Mouse (Mus musculus) neural tube, embryonic 14.5 days (tissue): ENCODE measurements around the gene Slco1c1. TPM values are rescaled to one million over a fixed set of nuclear protein-coding genes. Genes with fewer than 3 reads are reported as not detected.
"Not testable (repeated sequence)": the region's sequence is repeated elsewhere in the genome, so short reads cannot be mapped to it uniquely, and the experiment has no call there.

Experiments used
- ATAC-seq: fragments of 200-750 bp; cut with Nextera tagmentation; 2 replicates; pipeline ENCODE4 v1.8.0; 2017; ENCODE audit warnings: low read depth, mild to moderate bottlenecking, moderate TSS enrichment, moderate library complexity
- H3K27ac ChIP-seq: fragments of 300-500 bp; sonication (generic); 2 replicates; pipeline ENCODE4 v1.5.1; 2014; ENCODE audit warnings: low read depth, mild to moderate bottlenecking, control low read depth, low read length, moderate library complexity, mixed read lengths
- H3K27me3 ChIP-seq: fragments of 300-500 bp; sonication (generic); 2 replicates; pipeline ENCODE4 v1.6.1; 2014; ENCODE audit warnings: low read length; ENCODE audit not compliant: control insufficient read depth, insufficient read depth
- H3K36me3 ChIP-seq: fragments of 300-500 bp; sonication (generic); 2 replicates; pipeline ENCODE4 v1.6.1; 2014; ENCODE audit warnings: low read length, mixed read lengths; ENCODE audit not compliant: control insufficient read depth, insufficient read depth
- H3K4me1 ChIP-seq: fragments of 300-500 bp; sonication (generic); 2 replicates; pipeline ENCODE4 v1.6.1; 2014; ENCODE audit warnings: low read length; ENCODE audit not compliant: control insufficient read depth, insufficient read depth
- H3K4me2 ChIP-seq: fragments of 300-500 bp; sonication (generic); 2 replicates; pipeline ENCODE4 v1.6.1; 2014; ENCODE audit warnings: mild to moderate bottlenecking, low read depth, low read length, control low read depth
- H3K4me3 ChIP-seq: fragments of 300-500 bp; sonication (generic); 2 replicates; pipeline ENCODE4 v1.5.1; 2014; ENCODE audit warnings: low read depth, low read length, control low read depth, mixed read lengths
- H3K9ac ChIP-seq: fragments of 300-500 bp; sonication (generic); replicated peaks from 2 replicates; pipeline ENCODE4 v1.6.1; 2014; ENCODE audit warnings: low read depth, mild to moderate bottlenecking, control low read depth, low read length, mixed read lengths
- H3K9me3 ChIP-seq: fragments of 300-500 bp; sonication (generic); 2 replicates; pipeline ENCODE4 v1.6.1; 2016; ENCODE audit warnings: low read length; ENCODE audit not compliant: control insufficient read depth
- WGBS: fragments of 180-500 bp; shearing (Covaris S2); extraction: QIAGEN DNeasy Blood & Tissue Kit; methylation state at CpG from one replicate; pipeline ENCODE4 v1.1.7; 2014; 5-methylcytosine and 5-hydroxymethylcytosine counted together
- polyA plus RNA-seq: library from polyadenylated mRNA; unstranded; fragments of >200 nt; fragmentation: Nextera tagmentation; extraction: Ambion mirVana; gene quantifications from 2 replicates; pipeline ENCODE4 v1.2.1, GENCODE M21; 2014

Slco1c1 gene
- polyA plus RNA-seq, 1 experiment from 2014 or later: 10.4 TPM

DNA sequence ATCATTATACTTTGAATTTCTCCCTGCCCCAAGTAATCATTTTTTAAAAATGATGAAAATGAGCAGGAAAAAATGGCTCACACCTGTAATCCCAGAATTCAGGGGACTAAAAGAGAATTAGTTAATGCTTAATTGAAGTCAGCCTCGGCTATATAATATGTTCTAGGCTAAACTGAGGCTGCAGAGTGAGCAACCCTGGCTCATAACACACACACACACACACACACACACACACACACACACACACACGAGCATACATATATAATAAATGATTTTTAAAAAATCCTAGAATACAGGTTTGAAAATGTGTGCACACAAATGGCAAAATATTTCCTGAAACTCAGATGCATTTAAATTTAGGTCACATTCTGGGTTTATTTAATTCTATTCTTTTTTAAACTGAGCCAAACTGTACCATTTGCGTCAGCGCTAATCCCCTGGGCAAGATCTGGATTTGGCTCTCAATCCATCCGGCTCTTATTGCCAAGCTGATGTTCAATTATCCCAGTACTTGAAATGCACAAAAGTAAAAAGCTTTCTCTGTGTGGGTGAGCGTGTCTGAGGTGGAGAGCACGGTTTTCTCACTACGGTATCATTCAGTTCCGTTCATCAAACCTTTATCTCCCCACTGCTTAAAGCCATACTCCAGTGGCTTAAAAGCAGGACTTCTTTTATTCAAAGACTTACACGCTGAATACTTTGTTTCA, 43.8 kb downstream of the Slco1c1 start:
- peak; percentile 68 for ATAC-seq
- Histone ChIP-seq H3K9ac (no peak overlapping the region), H3K36me3 (no peaks in the 10 kb centered on the region), H3K9me3 (no peaks in the 10 kb centered on the region), H3K27ac (no peak overlapping the region), H3K4me1 (no peaks in the 10 kb centered on the region), H3K4me2 (peak overlapping the region; percentile 6; the same call in 1 of the 2 replicates), H3K27me3 (no peaks in the 10 kb centered on the region), H3K4me3 (no peak overlapping the region)
- 43% methylated on average over 10 of the region's 10 CpGs for WGBS

- peak; percentile 71; the same call in 1 of the 2 replicates for ATAC-seq
- peak overlapping the region; percentile 6; the same call in 1 of the 2 replicates for H3K4me2 ChIP-seq
- H3K27ac ChIP-seq: no peak overlapping the region
Observed at GRCm38 (mm10) chr6:141568559-141568946, 44.4 kb downstream of the Slco1c1 start.

DNA sequence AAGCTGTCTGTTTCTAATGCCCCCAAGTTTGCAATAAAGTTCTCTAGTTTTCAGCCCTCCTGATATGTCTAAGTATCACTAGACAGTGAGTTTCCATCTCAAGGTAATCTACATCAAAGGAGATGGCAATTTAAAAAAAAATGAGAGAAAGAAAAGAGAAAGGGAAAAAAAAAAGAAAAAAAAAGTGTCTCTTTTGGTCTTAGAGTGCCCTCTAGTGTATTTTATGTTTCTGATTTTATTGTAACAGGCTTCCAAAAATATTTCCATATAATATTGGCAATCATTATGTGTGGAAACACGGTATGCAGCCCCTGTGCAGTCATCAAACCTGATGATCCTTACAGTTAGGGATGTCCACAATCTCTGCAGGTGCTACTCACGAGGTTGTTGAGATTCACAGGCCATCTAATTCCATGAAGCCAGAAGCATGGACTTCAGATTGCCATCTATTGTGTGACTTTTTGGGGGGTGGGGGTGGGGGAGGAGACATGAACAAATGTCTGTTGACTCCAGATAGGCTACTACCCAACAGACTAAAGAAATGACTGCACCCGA, 52.6 kb downstream of the Slco1c1 start:
- no peaks in the 10 kb centered on the region for H3K36me3 ChIP-seq
- H3K9me3 ChIP-seq: no peaks in the 10 kb centered on the region
- no peaks in the 10 kb centered on the region for H3K4me1 ChIP-seq
- ATAC-seq: no peak
- H3K4me3 ChIP-seq: no peak overlapping the region
- WGBS: 61% methylated on average over 3 of the region's 3 CpGs
- no peak overlapping the region for H3K9ac ChIP-seq
- H3K27ac ChIP-seq: no peak overlapping the region
- no peaks in the 10 kb centered on the region for H3K27me3 ChIP-seq
- H3K4me2 ChIP-seq: no peak overlapping the region

More at GRCm38 (mm10) chr6:141568559-141568946, 44.4 kb downstream of the Slco1c1 start:
- H3K9me3 ChIP-seq: no peaks in the 10 kb centered on the region
- no peaks in the 10 kb centered on the region for H3K27me3 ChIP-seq
- H3K4me3 ChIP-seq: no peak overlapping the region
- H3K9ac ChIP-seq: no peak overlapping the region
- H3K36me3 ChIP-seq: no peaks in the 10 kb centered on the region
- H3K4me1 ChIP-seq: no peaks in the 10 kb centered on the region
- WGBS: 37% methylated on average over 3 of the region's 3 CpGs

DNA sequence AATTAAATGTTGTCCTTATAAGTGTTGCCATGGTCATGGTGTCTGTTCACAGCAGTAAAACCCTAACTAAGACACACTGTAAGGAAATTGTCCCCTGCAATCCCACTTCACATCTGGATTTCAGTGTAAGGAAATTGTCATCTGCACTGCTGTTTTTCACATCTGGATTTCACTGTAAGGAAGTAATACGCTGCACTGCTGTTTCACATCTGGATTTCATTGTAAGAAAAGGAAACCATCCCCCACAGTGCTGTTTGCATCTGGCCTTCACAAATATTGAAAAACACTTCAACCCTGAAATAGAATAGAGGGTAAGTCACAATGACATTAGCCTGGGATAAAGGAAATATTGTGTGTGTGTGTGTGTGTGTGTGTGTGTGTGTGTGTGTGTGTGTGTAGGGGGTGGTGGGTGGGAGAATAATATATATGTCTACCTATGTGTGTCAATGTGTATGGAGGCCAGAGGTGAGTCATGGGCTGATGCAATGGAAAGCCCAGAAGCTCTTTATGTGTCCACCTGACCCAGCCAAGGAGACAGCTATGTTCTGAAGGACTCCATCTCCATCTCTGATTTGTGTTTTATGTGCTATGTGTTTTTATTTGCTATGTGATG, 60.7 kb downstream of the Slco1c1 start:
- H3K9me3 ChIP-seq: no peaks in the 10 kb centered on the region
- H3K36me3 ChIP-seq: no peaks in the 10 kb centered on the region
- H3K9ac ChIP-seq: no peak overlapping the region
- ATAC-seq: no peak
- no peaks in the 10 kb centered on the region for H3K27me3 ChIP-seq
- 83% methylated on average over 1 of the region's 1 CpGs for WGBS
- no peak overlapping the region for H3K4me2 ChIP-seq
- no peaks in the 10 kb centered on the region for H3K4me1 ChIP-seq
- no peak overlapping the region for H3K27ac ChIP-seq
- H3K4me3 ChIP-seq: no peak overlapping the region

DNA sequence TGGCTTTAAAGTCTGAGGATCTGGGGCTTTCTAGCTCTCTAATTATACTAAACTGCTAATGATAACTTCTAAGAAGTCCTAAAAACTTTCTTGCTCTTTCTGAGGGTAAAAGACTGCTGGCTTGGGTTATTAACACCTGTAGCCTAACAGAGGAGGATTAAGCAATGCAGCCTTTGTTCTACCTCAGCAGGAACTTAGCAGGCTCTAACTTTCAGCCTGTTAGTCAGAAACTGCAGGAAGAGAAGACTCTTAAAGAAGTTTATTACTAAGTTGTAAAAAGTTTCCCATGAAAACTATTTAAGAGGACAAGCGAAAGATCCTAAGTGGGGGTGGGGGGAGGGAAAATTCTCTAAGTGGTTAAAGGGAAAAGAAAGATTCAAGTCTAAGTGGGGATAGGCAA, 65.8 kb downstream of the Slco1c1 start:
- Histone ChIP-seq H3K27ac (no peak overlapping the region), H3K27me3 (no peaks in the 10 kb centered on the region), H3K9ac (no peak overlapping the region), H3K4me1 (no peaks in the 10 kb centered on the region), H3K4me2 (no peak overlapping the region), H3K36me3 (no peaks in the 10 kb centered on the region), H3K9me3 (no peaks in the 10 kb centered on the region), H3K4me3 (no peak overlapping the region)
- 15% methylated on average over 1 of the region's 1 CpGs for WGBS
- ATAC-seq: no peak

- H3K9ac ChIP-seq, H3K36me3 ChIP-seq, H3K9me3 ChIP-seq, H3K4me2 ChIP-seq, H3K27ac ChIP-seq, H3K27me3 ChIP-seq, ATAC-seq, H3K4me3 ChIP-seq, H3K4me1 ChIP-seq: not testable (repeated sequence)
- WGBS: 4% methylated on average over 4 of the region's 4 CpGs
Observed at GRCm38 (mm10) chr6:141590598-141591200, 66.5 kb downstream of the Slco1c1 start.

GRCm38 (mm10) chr6:141596081-141596480, 71.9 kb downstream of the Slco1c1 start:
- 90% methylated on average over 2 of the region's 2 CpGs for WGBS
- Histone ChIP-seq H3K9me3 (no peaks in the 10 kb centered on the region), H3K4me2 (no peak overlapping the region), H3K36me3 (no peaks in the 10 kb centered on the region), H3K4me1 (no peaks in the 10 kb centered on the region), H3K27me3 (no peaks in the 10 kb centered on the region), H3K9ac (no peak overlapping the region), H3K4me3 (no peak overlapping the region), H3K27ac (no peak overlapping the region)
- no peak for ATAC-seq

DNA sequence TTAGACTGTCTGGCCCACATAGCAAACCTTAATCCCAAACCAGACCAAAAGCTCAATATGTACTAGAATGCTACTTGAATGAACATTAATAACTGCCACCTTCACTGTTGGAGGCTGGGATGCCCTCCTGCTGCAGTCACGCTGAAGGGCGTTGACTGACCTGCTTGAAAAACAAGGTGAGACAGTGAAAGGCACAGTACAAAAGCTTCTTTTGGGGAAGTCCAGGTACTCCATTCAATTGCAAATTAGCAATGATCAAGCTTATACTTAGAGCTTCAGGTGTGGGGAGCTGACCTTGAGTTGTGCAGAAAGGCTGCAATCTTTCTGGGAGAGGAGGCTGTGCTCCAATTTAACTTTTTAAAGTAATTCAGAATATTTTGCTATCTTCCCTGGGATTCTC, 72.9 kb downstream of the Slco1c1 start:
- no peak overlapping the region for H3K4me3 ChIP-seq
- no peak overlapping the region for H3K9ac ChIP-seq
- ATAC-seq: no peak
- no peaks in the 10 kb centered on the region for H3K9me3 ChIP-seq
- no peaks in the 10 kb centered on the region for H3K36me3 ChIP-seq
- WGBS: 93% methylated on average over 2 of the region's 2 CpGs
- no peak overlapping the region for H3K4me2 ChIP-seq
- no peaks in the 10 kb centered on the region for H3K4me1 ChIP-seq
- H3K27me3 ChIP-seq: no peaks in the 10 kb centered on the region
- no peak overlapping the region for H3K27ac ChIP-seq

DNA sequence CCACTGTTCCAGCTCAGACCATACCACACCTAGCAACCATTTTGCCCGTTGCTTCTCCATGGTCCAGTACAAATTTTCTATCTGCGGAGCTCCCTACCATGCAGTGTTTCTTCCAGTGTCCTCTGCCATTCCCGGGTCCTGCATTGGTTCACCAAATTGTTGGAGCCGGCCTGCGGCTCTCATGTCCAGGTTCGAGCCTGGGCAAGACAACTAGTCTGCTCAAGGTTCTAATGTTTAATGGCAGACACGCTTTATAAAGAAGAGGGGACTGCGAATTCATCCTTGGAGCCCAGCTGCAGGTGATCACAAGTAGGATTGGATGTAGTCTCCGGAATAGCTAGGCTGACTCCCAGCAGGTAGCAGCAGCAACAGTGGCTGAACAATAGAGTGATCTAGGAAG, 76.8 kb downstream of the Slco1c1 start:
- Histone ChIP-seq H3K9ac (no peak overlapping the region), H3K9me3 (no peaks in the 10 kb centered on the region), H3K27ac (no peak overlapping the region), H3K4me1 (no peaks in the 10 kb centered on the region), H3K4me3 (no peak overlapping the region), H3K27me3 (no peaks in the 10 kb centered on the region), H3K36me3 (no peaks in the 10 kb centered on the region), H3K4me2 (no peak overlapping the region)
- 66% methylated on average over 9 of the region's 9 CpGs for WGBS
- ATAC-seq: no peak
